Mouse (Mus musculus) forebrain, embryonic 11.5 days (tissue): ENCODE measurements around the gene Psmd11. TPM values are rescaled to one million over a fixed set of nuclear protein-coding genes. Genes with fewer than 3 reads are reported as not detected.

Source experiments
- ATAC-seq: fragments of 200-750 bp; cut with Nextera tagmentation; replicated peaks from 2 replicates; pipeline ENCODE4 v1.8.0; 2017; ENCODE audit warnings: moderate TSS enrichment; ENCODE audit not compliant: low FRiP score
- DNase-seq: peaks from one replicate; pipeline ENCODE4 v3.0.0-alpha.2; 2017; ENCODE audit warnings: low spot score
- H3K27ac ChIP-seq: fragments of 300-500 bp; sonication (generic); 2 replicates; pipeline ENCODE4 v1.5.1; 2014; ENCODE audit warnings: low read depth, low read length
- H3K27me3 ChIP-seq: fragments of 300-500 bp; sonication (generic); 2 replicates; pipeline ENCODE4 v1.6.1; 2014; ENCODE audit warnings: mild to moderate bottlenecking, low read length, mixed read lengths; ENCODE audit not compliant: control insufficient read depth, insufficient read depth
- H3K36me3 ChIP-seq: fragments of 300-500 bp; sonication (generic); 2 replicates; pipeline ENCODE4 v1.6.1; 2014; ENCODE audit warnings: mild to moderate bottlenecking, low read length, moderate library complexity, mixed read lengths; ENCODE audit not compliant: control insufficient read depth, insufficient read depth
- H3K4me1 ChIP-seq: fragments of 300-500 bp; sonication (generic); replicated peaks from 2 replicates; pipeline ENCODE4 v1.6.1; 2014; ENCODE audit warnings: low read length, mixed read lengths; ENCODE audit not compliant: control insufficient read depth, insufficient read depth
- H3K4me2 ChIP-seq: fragments of 300-500 bp; sonication (generic); 2 replicates; pipeline ENCODE4 v1.6.1; 2014; ENCODE audit warnings: low read depth, mild to moderate bottlenecking, low read length, moderate library complexity, mixed read lengths; ENCODE audit not compliant: severe bottlenecking
- H3K4me3 ChIP-seq: fragments of 300-500 bp; sonication (generic); 2 replicates; pipeline ENCODE4 v1.5.1; 2014; ENCODE audit warnings: low read depth, low read length
- H3K9ac ChIP-seq: fragments of 300-500 bp; sonication (generic); 2 replicates; pipeline ENCODE4 v1.6.1; 2014; ENCODE audit warnings: low read length
- H3K9me3 ChIP-seq: fragments of 300-500 bp; sonication (generic); 2 replicates; pipeline ENCODE4 v1.6.1; 2016; ENCODE audit warnings: low read length, mixed read lengths; ENCODE audit not compliant: control insufficient read depth
- WGBS: fragments of 180-500 bp; shearing (Covaris S2); extraction: QIAGEN DNeasy Blood & Tissue Kit; methylation state at CpG from one replicate; pipeline ENCODE4 v1.1.7; 2014; 5-methylcytosine and 5-hydroxymethylcytosine counted together
- polyA plus RNA-seq: library from polyadenylated mRNA; unstranded; fragments of >200 nt; fragmentation: Nextera tagmentation; extraction: Ambion mirVana; gene quantifications from 2 replicates; pipeline ENCODE4 v1.2.1, GENCODE M21; 2014

The Psmd11 gene
- polyA plus RNA-seq, 1 experiment from 2014 or later: 333 TPM

- Histone ChIP-seq H3K36me3 (no peaks in the 10 kb centered on the region), H3K27ac (no peak overlapping the region), H3K27me3 (peaks cover 5% of the 10 kb centered on the region), H3K9ac (peak overlapping the region; percentile 30; the same call in 1 of the 2 replicates), H3K4me2 (peak overlapping the region; percentile 29), H3K9me3 (no peaks in the 10 kb centered on the region), H3K4me1 (peaks cover 13% of the 10 kb centered on the region; the same call in 1 of the 2 replicates), H3K4me3 (no peak overlapping the region)
- WGBS: 83% methylated on average over 13 of the region's 13 CpGs
- no peak for ATAC-seq
- DNase-seq: no peak
These were observed 53.1 kb downstream of the Psmd11 start for GRCm38 (mm10) chr11:80481409-80482050.

- H3K4me3 ChIP-seq: no peak overlapping the region
- DNase-seq: no peak
- ATAC-seq: no peak
- no peak overlapping the region for H3K9ac ChIP-seq
- no peak overlapping the region for H3K27ac ChIP-seq
- 79% methylated on average over 10 of the region's 10 CpGs for WGBS
- no peak overlapping the region for H3K4me2 ChIP-seq
- peaks cover 13% of the 10 kb centered on the region; the same call in 1 of the 2 replicates for H3K4me1 ChIP-seq
- H3K27me3 ChIP-seq: peaks cover 5% of the 10 kb centered on the region
- no peaks in the 10 kb centered on the region for H3K36me3 ChIP-seq
- H3K9me3 ChIP-seq: no peaks in the 10 kb centered on the region
These were observed 53.9 kb downstream of the Psmd11 start for GRCm38 (mm10) chr11:80482347-80482746.

- Histone ChIP-seq H3K9ac (no peak overlapping the region), H3K27me3 (peaks cover 3% of the 10 kb centered on the region), H3K9me3 (no peaks in the 10 kb centered on the region), H3K36me3 (no peaks in the 10 kb centered on the region), H3K4me3 (no peak overlapping the region), H3K4me2 (no peak overlapping the region), H3K27ac (no peak overlapping the region), H3K4me1 (0 out of 2 replicates have a peak, but pooled peaks cover 11% of the 10 kb centered on the region)
- no peak for DNase-seq
- no peak for ATAC-seq
- WGBS: 85% methylated on average over 7 of the region's 7 CpGs
These were observed 54.5 kb downstream of the Psmd11 start for GRCm38 (mm10) chr11:80482921-80483320.

- Histone ChIP-seq H3K9ac (no peak overlapping the region), H3K27me3 (no peaks in the 10 kb centered on the region; the same call in 1 of the 2 replicates)
These were observed 55.2 kb downstream of the Psmd11 start for GRCm38 (mm10) chr11:80483536-80484067.

GRCm38 (mm10) chr11:80484191-80484791 is 55.9 kb downstream of the Psmd11 start:
- no peak overlapping the region for H3K9ac ChIP-seq
- H3K27me3 ChIP-seq: no peaks in the 10 kb centered on the region; the same call in 1 of the 2 replicates
- peaks cover 10% of the 10 kb centered on the region; the same call in 1 of the 2 replicates for H3K4me1 ChIP-seq
- no peaks in the 10 kb centered on the region for H3K36me3 ChIP-seq
- 50% methylated on average over 12 of the region's 12 CpGs for WGBS
- no peak overlapping the region for H3K4me2 ChIP-seq
- no peak overlapping the region for H3K27ac ChIP-seq
- H3K9me3 ChIP-seq: no peaks in the 10 kb centered on the region
- no peak overlapping the region for H3K4me3 ChIP-seq
- peak; percentile 51; the same call in 1 of the 2 replicates for ATAC-seq
- DNase-seq: no peak

More at GRCm38 (mm10) chr11:80483536-80484067, 55.2 kb downstream of the Psmd11 start:
- DNase-seq (no peak), ATAC-seq (no peak)
- Histone ChIP-seq H3K4me2 (no peak overlapping the region), H3K4me1 (0 out of 2 replicates have a peak, but pooled peaks cover 11% of the 10 kb centered on the region), H3K4me3 (no peak overlapping the region), H3K27ac (no peak overlapping the region), H3K9me3 (no peaks in the 10 kb centered on the region), H3K36me3 (no peaks in the 10 kb centered on the region)
- 71% methylated on average over 6 of the region's 6 CpGs for WGBS

GRCm38 (mm10) chr11:80485120-80485551 is 56.7 kb downstream of the Psmd11 start:
- Histone ChIP-seq H3K9me3 (no peaks in the 10 kb centered on the region), H3K4me2 (no peak overlapping the region), H3K4me3 (no peak overlapping the region), H3K36me3 (no peaks in the 10 kb centered on the region), H3K27ac (no peak overlapping the region), H3K4me1 (peaks cover 3% of the 10 kb centered on the region; the same call in 1 of the 2 replicates), H3K27me3 (no peaks in the 10 kb centered on the region; the same call in 1 of the 2 replicates), H3K9ac (no peak overlapping the region)
- ATAC-seq (no peak), DNase-seq (no peak)
- 87% methylated on average over 9 of the region's 9 CpGs for WGBS

- ATAC-seq: no peak
- no peak for DNase-seq
- Histone ChIP-seq H3K27ac (no peak overlapping the region), H3K4me2 (no peak overlapping the region), H3K4me3 (no peak overlapping the region), H3K4me1 (peaks cover 2% of the 10 kb centered on the region; the same call in 1 of the 2 replicates), H3K36me3 (no peaks in the 10 kb centered on the region), H3K9ac (no peak overlapping the region), H3K27me3 (no peaks in the 10 kb centered on the region; the same call in 1 of the 2 replicates), H3K9me3 (no peaks in the 10 kb centered on the region)
- WGBS: 83% methylated on average over 10 of the region's 10 CpGs
These were observed 57.3 kb downstream of the Psmd11 start for GRCm38 (mm10) chr11:80485622-80486206.

- Histone ChIP-seq H3K27ac (no peak overlapping the region), H3K27me3 (no peaks in the 10 kb centered on the region; the same call in 1 of the 2 replicates), H3K4me2 (no peak overlapping the region), H3K9me3 (no peaks in the 10 kb centered on the region), H3K4me3 (no peak overlapping the region), H3K9ac (no peak overlapping the region), H3K36me3 (no peaks in the 10 kb centered on the region), H3K4me1 (no peaks in the 10 kb centered on the region; the same call in 1 of the 2 replicates)
- DNase-seq (no peak), ATAC-seq (no peak)
- WGBS: 77% methylated on average over 15 of the region's 15 CpGs
These were observed 59.6 kb downstream of the Psmd11 start for GRCm38 (mm10) chr11:80487904-80488587.
